Mouse (Mus musculus): Measurements from ENCODE around the gene Large2.

- TF ChIP-seq CTCF (IDR thresholded peaks at IDR 0.05; ENCODE audit: low read depth): no peak
- no peak for TF ChIP-seq EP300 (IDR thresholded peaks at IDR 0.05; ENCODE audit: low read depth)
Measured at GRCm38 (mm10) chr2:92376300-92376699, 1.6 kb upstream of the Large2 start.
